Mouse (Mus musculus) left cerebral cortex, adult 18-20 months (tissue): ENCODE data around the gene Wdr18. TPM values are rescaled to one million over a fixed set of nuclear protein-coding genes. Genes with fewer than 3 reads are reported as not detected.

Experiments used
- DNase-seq, 2 experiments: peaks; one replicate each; pipeline ENCODE4 v3.0.0; 2021 to 2022; ENCODE audit warnings: low spot score in 2 of 2, mixed read lengths in 1 of 2
- total RNA-seq, 2 experiments: library from RNA; stranded (reverse); gene quantifications; 2 replicates each; pipeline ENCODE4 v1.2.3; 2021

Wdr18 gene
- total RNA-seq, 2 experiments from 2014 or later: 45.3 to 46.5 TPM

DNA sequence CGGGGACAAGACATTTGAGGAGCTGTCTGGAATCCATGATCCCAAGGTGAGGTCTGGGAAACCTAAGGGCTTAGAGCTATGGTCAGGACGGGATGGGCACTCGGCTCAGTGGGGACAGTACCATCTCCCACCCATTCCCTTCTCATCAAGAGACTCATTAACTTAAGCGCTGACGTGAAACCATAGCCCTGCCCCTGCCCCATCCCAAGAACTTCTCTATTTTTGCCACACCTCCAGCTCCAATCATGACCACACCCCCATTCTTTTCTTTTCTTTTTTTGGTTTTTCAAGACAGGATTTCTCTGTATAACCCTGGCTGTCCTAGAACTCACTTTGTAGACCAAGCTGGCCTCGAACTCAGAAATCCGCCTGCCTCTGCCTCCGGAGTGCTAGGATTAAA, 14.7 kb downstream of the Wdr18 start:
- DNase-seq: no peak

DNA sequence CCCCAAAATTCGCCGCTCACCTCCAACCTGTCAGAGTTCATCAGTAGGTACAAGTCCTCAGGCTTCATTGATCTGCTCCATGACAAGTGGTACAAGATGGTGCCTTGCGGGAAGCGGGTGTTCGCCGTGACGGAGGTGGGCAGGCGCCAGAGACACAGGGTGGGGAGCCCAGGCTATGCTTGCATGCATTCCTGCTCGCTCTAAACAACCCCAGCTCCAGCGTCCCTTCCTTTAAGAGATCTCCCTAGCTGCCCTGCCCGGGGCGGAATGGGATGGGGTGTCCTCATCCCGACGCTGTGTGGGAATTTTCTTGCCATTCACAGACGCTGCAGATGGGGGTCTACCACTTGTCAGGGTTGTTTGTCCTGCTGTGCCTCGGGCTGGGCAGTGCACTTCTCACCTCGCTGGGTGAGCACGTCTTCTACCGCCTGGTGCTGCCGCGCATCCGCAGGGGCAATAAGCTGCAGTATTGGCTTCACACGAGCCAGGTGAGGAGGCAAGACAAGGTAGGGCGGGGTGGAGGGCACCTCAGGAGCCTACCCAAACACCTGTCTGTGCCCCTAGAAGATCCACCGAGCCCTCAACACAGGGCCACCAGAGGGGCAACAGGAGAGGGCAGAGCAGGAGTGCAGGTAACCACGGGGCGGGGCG, 16.2 kb downstream of the Wdr18 start:
- DNase-seq: no peak

DNA sequence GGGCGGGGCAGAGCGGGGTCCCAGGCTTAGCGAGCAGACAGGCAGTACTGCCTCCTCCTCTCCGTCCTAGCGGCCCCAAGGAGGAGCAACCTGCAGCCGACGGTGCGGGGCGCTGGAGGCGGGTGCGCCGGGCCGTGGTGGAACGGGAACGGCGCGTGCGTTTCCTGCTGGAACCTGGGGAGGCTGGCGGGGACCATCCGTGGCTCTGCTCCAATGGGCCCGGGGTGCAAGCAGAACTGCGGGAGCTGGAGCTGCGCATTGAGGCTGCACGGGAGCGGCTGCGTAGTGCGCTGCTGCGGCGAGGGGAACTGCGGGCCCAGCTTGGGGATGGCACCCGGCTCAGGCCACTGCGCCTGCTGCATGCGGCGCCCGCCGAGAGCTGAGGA, 16.8 kb downstream of the Wdr18 start:
- DNase-seq: no peak

DNA sequence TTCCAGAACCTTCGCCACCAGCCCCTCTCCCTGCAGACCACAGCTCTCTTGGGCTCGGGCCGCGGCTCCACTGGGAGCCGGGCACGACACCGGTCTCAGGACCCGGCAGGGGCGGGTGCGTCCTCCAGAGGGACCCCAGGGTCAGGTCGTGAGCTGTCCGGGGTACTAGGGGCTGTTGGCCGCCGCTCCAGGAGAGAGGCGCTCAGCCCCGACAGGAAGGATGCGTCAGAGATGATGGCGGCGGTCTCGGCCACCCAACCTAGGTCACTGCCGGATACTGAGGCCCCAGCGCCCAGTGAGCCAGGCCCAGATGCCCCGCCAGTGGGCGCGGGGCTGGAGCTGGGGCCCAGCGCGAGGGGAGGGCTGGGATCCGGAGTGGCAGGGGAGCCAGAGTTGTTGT, 17.4 kb downstream of the Wdr18 start:
- DNase-seq: no peak

DNA sequence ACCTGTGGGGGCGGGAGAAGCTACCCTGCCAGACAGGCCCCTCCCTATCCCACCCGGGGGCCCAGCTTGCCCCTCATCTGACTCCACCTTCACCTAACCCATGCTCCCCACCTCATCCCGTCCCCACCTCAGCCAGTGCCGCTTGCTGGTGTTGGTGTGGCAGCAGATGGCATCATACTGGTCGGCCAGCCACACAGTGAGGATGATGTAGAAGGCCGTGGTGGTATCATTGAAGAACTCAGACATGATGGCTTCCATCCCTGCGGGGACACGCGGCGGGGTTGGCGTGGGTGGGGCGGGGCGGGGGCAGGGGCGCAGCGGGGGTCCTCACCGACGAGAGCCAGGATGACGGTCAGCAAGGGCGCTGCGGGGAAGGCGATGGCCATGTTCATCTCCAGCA, 18.1 kb downstream of the Wdr18 start:
- DNase-seq: no peak

DNA sequence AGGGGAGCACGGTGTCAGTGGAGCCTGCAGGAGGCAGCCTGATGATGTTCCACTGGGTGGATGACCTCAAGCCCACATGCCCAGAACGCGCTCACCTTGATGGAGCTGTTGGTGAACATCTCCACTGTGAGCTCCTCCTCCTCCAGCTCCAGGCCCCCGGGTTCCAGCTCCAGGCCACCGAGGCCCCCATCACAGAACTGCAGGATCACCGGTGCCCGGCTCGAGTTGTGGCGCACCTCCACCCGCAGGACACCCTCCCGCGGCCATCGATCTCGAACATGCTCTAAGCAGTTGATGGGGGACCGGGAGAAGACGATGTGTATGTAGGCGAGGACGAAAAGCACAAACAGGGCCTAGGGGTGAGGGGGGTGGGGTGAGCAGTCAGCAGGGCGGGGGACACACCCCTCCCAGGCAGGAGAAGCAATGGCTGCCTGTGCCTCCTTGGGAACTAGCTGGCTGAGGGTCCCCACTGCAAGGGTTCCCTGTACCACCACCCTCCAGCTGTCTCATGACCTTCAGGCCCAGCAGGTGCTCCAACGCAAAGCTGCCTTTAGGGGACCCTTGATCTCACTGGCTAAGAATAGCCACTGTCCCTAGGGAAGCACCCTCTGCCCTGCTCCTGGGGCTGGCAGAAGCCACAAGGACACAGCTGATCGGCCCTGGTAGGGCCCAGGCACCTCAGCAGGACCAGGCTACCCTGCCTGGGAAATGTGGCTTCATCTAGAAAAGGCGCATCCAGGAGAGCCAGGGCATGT, 19.6 kb downstream of the Wdr18 start:
- no peak for DNase-seq

DNA sequence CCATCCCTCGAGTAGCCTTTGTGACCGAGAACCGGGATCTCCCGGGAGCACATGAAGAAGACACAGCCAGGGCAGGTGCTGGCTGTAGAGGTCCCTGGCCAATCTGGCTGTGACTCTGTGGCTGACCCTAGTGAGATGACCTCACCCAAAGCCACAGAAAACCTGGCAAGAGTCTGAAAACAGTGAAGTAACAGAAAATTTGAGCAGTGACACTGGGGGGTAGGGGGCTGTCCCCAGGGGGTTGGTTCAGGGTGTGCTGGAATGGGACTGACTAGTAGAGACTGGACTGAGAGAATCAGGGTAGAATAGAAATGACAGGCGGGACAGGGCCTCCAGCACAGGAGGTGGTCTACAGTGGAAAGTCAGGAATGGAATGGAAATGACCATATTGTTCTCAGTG, 23.3 kb downstream of the Wdr18 start:
- no peak for DNase-seq

DNA sequence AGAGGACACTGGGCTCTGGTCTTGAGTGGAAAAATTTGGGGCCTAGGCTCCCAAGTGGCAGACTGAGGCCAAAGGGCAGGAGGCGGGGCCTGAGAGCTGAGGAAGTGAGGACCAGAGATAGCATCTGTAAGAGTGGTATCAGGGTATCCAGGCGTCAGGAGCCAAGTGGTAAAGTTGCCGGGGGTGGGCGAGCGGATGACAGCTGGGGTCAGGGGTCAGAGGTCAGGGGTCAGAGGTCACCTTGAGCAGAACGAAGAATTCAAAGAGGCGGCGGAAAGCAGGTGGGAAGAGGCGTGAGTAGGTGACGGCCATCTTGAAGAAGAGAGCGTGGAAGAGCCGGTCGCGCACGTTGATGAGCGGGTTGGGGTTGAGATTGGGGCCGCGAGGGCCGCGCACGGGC, 23.7 kb downstream of the Wdr18 start:
- DNase-seq: peak; percentile 57 to 68

DNA sequence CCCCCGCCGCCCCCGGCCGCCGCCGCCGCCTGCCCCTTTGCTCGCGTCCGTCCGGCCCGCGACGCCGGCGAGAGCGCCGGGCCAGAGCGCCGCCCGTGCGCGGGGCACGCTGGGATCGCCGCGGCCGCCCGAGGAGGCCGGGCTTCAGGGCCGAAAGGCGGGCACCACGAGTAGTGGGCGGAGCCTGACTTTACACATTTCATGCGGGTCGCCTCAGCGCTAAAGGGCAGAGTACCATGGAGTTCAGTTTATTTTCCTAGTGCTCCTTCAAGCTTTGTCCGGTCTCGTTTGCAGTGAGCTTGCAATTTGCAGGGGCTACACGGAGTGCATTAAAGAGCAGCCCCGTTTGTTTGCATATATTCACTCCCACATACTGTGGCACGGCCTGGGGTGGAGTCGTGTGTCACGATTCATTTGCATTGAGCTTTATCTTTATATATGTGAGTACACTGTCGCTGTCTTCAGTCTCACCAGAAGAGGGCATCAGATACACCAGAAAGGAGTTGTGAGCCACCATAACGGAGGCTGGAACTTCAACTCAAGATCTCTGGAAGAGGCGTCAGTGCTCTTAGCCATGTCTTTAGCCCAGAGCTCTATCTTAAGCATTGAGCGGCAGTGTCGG, 24.4 kb downstream of the Wdr18 start, which contains the start of gene Tmem259:
Tmem259 (minus strand) TSS at position 136 of the 622 bp plus-strand sequence.
- DNase-seq: peak; percentile 81 to 89

DNA sequence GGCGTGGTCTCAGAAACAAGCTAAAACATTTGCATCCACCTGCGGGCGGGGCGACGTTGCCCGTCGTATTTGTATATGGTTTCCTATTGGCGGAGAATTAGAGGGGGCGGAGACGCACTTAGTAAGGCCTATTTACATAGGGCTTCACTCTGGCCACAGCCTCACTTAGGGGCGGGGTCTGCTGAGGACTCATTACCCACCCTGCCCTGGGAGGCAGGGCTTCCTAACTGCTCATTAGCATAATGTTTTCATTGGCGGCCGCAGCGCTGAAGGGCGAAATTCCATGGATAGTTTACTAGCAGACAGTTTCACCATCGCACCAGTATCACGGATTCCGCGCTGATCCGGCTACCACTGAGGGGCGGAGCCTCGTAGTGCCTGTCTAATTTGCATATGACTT, 24.9 kb downstream of the Wdr18 start:
- peak; percentile 89 to 96 for DNase-seq

DNA sequence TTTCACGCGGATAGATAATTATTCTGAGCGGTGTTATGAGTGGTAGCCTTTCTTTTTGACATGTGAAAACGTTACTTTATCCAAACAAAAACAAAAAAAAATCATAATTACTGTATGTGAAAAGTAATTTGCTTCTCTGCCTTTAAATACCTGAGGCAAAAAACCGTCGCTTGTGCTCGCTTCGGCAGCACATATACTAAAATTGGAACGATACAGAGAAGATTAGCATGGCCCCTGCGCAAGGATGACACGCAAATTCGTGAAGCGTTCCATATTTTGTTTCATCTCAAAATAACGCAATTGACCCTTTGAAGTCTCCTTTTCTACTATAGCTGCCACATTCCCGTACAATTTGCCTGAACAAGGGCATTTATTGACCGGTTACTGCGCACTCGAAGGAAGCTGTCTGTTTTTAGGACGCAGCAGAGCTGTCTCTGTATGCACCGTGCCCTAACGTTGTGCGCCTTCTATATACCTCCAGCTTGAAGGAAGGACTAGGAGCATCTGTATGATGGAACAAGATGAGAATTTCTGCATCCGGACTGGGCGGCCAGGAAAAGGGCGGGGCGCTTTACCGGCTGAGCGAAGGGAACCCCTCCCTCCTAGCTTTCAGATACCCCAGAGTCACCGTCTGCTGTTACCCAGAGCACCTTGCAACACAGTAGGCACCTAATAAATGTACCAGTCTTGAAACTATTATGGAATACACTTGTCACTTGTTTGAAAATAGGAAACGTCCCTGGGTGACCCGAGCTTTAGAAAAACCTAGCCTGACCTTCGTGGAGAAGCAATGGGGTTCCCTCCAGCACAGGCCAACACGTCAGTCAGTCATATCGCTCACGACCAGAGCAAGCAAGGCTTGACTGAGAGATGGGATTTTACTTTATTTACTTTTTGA, 25.6 kb downstream of the Wdr18 start:
- DNase-seq: peak; percentile 56 to 60

DNA sequence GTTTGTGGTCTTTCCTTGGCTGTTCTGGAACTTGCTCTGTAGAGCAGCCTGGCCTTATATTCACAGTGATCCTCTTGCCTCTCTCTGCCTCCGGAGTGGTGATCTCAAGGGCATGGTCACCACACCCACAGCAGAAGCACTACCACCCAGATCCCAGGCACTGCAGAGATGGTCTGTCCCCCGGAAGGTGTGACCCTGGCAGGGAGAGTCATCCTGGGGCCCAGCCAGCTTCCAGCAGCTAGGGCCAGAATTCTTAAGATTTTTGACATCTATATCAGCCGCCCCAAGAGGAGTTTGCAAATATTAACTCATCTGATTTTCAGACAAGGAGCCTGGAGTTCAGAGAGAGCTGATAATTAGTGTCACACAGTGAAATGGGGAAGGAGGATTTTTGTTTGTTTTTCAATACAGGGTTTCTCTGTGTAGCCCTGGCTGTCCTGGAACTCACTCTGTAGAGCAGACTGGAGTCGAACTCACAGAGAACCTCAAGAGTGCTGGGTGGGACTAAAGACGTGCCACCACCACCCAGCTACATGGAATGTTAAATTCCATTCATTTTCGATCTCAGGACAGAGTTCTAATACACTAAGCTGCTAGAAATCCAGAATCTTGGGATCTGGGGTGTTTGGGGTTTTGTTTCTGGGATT, 26.4 kb downstream of the Wdr18 start:
- no peak for DNase-seq

DNA sequence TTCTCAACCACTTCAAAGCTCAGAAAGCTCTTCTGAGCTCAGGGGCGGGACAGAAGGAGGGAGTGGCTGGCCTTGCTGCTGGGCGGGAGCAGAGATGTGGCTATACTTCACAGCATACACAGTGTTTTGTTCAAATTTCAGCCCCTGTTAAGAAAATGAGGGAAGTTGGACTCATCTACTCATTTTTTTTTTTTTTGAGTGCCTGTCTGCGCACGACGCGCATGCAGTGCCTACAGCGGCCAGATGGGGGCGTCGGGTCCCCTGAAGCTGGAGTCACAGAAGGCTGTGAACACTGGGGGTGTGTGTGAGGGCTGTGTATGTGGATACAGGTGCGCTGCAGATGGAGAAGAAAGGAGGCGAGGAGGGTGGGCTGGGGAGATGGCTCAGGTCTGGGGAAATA, 27.0 kb downstream of the Wdr18 start:
- peak; percentile 80 to 89 for DNase-seq

DNA sequence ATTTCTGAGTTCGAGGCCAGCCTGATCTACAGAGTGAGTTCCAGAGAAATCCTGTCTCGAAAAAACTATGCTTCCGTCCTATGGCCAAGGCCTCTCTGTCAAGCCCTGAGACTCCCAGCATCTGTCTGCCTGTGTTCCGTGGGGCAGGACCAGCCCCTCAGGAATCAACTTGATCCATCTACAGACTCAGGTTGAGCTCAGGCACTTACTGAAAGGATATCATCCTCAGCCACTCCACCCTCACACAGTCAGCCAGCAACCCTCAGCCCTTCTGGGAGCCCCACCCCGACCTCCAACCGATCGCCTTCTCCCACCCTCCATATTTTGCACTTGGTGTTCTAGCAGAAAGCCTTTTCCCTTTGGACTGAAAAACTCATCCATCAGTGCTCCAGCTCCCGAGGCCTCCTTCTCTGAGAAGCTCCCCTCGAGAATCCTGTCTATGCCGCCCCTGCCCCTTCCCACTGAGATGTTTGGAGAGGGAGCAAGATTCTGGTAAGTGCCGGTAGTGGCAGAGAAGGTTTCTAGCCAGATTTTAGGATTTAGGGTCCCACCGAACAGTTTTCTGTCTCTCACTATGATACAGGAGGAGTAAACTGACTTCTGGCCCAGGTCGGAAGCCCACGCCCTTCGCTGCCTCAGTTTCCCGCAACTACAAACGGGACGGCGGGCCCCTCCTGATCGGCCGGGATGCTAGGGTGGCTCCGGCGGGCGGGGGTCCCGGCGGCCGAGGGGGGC, 28.0 kb downstream of the Wdr18 start:
- DNase-seq: no peak

DNA sequence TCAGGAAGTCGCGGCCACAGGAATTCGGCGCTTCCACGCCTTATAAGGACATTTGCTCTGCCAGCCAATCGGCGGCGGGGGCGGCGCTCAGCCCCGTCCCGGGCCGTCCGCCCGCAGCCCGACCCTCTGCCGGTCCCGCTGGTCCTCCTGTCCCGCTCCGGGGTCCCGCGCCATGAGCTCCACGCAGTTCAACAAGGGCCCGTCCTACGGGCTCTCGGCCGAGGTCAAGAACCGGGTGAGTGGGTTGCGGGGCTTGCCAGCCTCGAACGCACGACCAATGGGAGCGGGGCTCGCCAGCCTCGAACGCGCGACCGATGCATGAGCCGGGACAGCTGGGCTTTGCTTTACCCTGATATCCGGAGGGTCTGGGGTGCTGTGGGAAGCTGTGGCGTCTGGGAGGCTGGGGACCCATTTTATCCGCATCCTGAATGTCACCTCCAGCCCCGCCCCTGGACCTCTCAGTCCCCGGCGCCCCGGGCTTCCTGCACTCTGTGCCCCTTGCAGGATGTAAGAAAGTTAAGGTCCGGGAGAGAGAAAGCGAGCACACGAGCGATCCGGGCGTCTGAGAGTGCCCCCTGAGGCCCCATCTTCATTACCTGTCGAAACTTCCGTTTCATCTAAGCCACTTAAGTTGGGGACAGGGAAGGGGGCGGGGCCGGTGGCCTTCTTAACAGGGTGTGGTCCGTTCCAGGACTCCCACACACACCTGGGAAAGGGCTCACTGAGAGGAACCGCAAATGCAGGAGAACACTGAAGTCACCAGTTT, 28.7 kb downstream of the Wdr18 start, which contains the start of gene Cnn2:
Cnn2 (plus strand) TSS at position 79 of the 766 bp plus-strand sequence.
- DNase-seq: no peak

DNA sequence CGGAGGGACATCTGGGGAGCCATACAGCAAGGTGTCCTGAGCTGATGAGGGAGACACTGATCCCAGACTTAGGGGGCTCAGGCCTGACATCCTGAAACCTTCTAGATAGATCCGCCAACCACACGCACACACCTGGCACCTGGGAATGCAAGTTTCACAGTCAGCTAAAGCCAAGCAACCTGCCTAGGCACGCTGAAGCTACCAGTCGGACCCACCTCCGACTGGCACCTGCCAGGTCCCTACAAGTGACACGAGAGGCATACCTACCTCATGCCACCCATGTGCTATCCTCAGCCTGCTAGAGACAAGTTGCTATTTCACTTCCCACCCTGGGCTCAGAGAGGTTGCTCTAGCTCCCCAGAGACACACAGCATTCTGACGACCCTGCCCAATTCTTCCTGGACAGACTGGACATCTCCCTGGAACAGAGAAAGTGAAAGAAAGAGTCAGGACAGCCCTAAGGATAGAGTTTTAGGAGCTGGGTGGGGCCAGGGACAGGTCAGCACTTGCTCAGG, 29.4 kb downstream of the Wdr18 start:
- no peak for DNase-seq

DNA sequence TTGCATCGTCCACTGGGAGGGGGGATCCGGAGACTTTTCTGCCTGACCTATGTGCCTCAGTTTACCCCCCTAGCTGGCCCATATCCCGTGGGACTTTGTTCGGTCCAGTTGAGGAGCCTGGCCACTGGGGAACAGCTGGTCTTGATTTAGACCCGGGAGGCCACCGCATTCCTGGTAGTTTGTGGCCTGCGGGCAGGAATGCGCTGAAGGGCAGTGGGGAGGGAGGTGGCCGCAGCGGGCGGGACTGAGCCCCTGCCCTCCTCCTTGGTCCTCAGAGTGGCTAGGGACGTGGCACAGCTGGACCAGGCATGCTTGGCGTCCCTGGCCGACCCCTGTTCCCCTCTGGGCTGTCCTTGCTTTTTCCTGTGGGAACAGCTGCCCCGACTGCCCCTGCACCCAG, 29.9 kb downstream of the Wdr18 start:
- no peak for DNase-seq

DNA sequence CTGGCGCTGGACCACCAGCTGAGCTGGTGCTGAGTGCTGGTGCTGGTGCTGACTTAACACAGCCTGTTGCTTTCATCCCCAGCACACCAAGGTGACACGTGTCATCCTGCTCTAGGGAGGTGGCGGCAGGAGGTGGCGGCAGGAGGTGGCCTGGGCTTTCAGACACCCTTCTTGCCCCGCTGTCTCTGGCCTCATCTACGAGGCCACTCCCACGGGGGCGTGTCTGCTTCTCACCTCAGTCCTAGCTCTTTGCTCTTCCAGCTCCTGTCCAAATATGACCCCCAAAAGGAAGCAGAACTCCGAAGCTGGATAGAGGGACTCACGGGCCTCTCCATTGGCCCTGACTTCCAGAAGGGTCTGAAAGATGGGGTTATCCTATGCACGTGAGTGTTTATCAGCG, 31.1 kb downstream of the Wdr18 start:
- no peak for DNase-seq

DNA sequence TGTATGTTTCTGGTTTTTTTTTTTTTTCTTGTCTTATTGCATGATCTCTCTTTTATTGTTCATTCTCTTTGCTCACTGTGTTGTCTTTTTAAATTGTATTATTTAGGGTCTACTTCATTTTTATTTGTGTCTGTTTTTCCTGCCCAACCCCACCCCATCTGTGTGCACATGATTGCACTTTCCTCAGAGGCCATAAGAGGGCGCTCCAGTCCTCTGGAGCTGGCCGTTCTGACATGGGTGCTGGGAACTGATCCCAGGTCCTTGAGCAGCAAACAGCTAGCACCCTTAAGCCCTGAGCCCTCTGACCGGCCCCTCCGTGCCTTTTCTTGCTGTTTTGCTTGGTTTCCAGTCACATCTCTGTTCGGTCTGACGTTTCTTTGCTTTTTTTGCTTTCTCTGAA, 31.6 kb downstream of the Wdr18 start:
- no peak for DNase-seq
